Comparison of ENCODE assay signal across 8 mouse cellular contexts in genomic region chr1:172341386-172341785, GRCm38 (mm10). TPM values are rescaled to one million over a fixed set of nuclear protein-coding genes. Genes with fewer than 3 reads are reported as not detected.
DNase-seq lines count a peak whose midpoint lies in the region; ATAC-seq and TF ChIP-seq lines count a peak whose summit lies in the region.

No protein-coding gene starts in this region.

- H3K27ac ChIP-seq in gastrocnemius, adult 2 months: no peak overlapping the region
- H3K27ac ChIP-seq in spleen, adult 2 months (ENCODE audit: insufficient read depth, low read length): no peak overlapping the region
- H3K27ac ChIP-seq in limb, embryonic 15.5 days: no peak overlapping the region
- no peak overlapping the region for H3K27ac ChIP-seq in stomach, postnatal 0 days (replicated peaks)

- TF ChIP-seq CTCF in gastrocnemius, adult 2 months (IDR thresholded peaks at IDR 0.05): no peak
- TF ChIP-seq CTCF in spleen, adult 2 months (IDR thresholded peaks at IDR 0.05; ENCODE audit: extremely low read depth, insufficient read depth, insufficient read length, insufficient replicate concordance): no peak
- no peak for TF ChIP-seq CTCF in stomach, postnatal 0 days (IDR thresholded peaks at IDR 0.05; ENCODE audit: low read depth)

- H3K4me3 ChIP-seq in gastrocnemius, adult 2 months: peak overlapping the region; percentile 71
- H3K4me3 ChIP-seq in spleen, adult 2 months (ENCODE audit: extremely low read depth, insufficient read depth, insufficient read length): peak overlapping the region; percentile 28; the same call in 1 of the 2 replicates
- peak overlapping the region; percentile 38 for H3K4me3 ChIP-seq in limb, embryonic 15.5 days
- H3K4me3 ChIP-seq in stomach, postnatal 0 days (ENCODE audit: low read depth, low read length): peak overlapping the region; percentile 37

- intact Hi-C loops in gastrocnemius, adult 2 months (cut with DNase I): no loop called here

- no peak for DNase-seq in gastrocnemius, adult 2 months
- DNase-seq in gastrocnemius, adult 18-20 months (ENCODE audit: low spot score): no peak
- no peak for DNase-seq in spleen, adult 2 months (ENCODE audit: low read depth in 1 of 2, low spot score in 2 of 2)
- DNase-seq in spleen, postnatal 14 days (ENCODE audit: low spot score in 2 of 2): no peak
- no peak for DNase-seq in stomach, postnatal 0 days (ENCODE audit: low spot score)
- no peak for DNase-seq in frontal cortex, postnatal 14 days (ENCODE audit: low spot score in 2 of 2)
- DNase-seq in ovary, postnatal 36 days (ENCODE audit: low spot score): no peak

- no peaks in the 10 kb centered on the region for H3K9me3 ChIP-seq in limb, embryonic 15.5 days
- no peaks in the 10 kb centered on the region for H3K9me3 ChIP-seq in stomach, postnatal 0 days (ENCODE audit: control insufficient read depth, low read length)

- WGBS in spleen, adult 2 months: 24% methylated on average over 10 of the region's 10 CpGs
- WGBS in limb, embryonic 15.5 days: 19% methylated on average over 10 of the region's 10 CpGs
- 18% methylated on average over 8 of the region's 10 CpGs for WGBS in stomach, postnatal 0 days

- ATAC-seq in limb, embryonic 15.5 days (ENCODE audit: insufficient number of reproducible peaks, low FRiP score, low TSS enrichment, low read depth): no peak
- no peak for ATAC-seq in stomach, postnatal 0 days (ENCODE audit: low FRiP score, low TSS enrichment)

- no peaks in the 10 kb centered on the region for H3K4me1 ChIP-seq in spleen, adult 2 months (ENCODE audit: control insufficient read depth, insufficient read depth, insufficient read length)
- H3K4me1 ChIP-seq in limb, embryonic 15.5 days: peaks cover 10% of the 10 kb centered on the region
- H3K4me1 ChIP-seq in stomach, postnatal 0 days (replicated peaks; ENCODE audit: control insufficient read depth, insufficient read depth): no peaks in the 10 kb centered on the region

- H3K4me2 ChIP-seq in limb, embryonic 15.5 days: peak overlapping the region; percentile 67
- H3K4me2 ChIP-seq in stomach, postnatal 0 days (replicated peaks; ENCODE audit: low read depth): peak overlapping the region; percentile 56

- H3K9ac ChIP-seq in limb, embryonic 15.5 days: no peak overlapping the region; the same call in 1 of the 2 replicates
- no peak overlapping the region for H3K9ac ChIP-seq in stomach, postnatal 0 days (ENCODE audit: low read length)

- H3K27me3 ChIP-seq in spleen, adult 2 months (ENCODE audit: control insufficient read depth, insufficient read depth, low read length): peaks cover 9% of the 10 kb centered on the region
- H3K27me3 ChIP-seq in limb, embryonic 15.5 days: peaks cover 45% of the 10 kb centered on the region
- H3K27me3 ChIP-seq in stomach, postnatal 0 days (ENCODE audit: control insufficient read depth, insufficient read depth, low read length): no peaks in the 10 kb centered on the region; the same call in 1 of the 2 replicates

- no peak for TF ChIP-seq POLR2A in spleen, adult 2 months (IDR thresholded peaks at IDR 0.05; ENCODE audit: low read depth, low read length)

- H3K36me3 ChIP-seq in spleen, adult 2 months (ENCODE audit: control insufficient read depth, insufficient read depth, low read length): no peaks in the 10 kb centered on the region
- H3K36me3 ChIP-seq in limb, embryonic 15.5 days: no peaks in the 10 kb centered on the region
- H3K36me3 ChIP-seq in stomach, postnatal 0 days (ENCODE audit: control insufficient read depth, insufficient read depth, low read length): no peaks in the 10 kb centered on the region

- TF ChIP-seq EP300 in stomach, postnatal 0 days (optimal IDR thresholded peaks at IDR 0.05): no peak

RNA-seq across cellular contexts. Expression of gene Kcnj10, which starts 0.4 kb away (rescaled TPM):
- under 1 TPM in 1 of 2 experiments, not detected in 1; 0.06 TPM for total RNA-seq in gastrocnemius, adult 2 months (2021)
- under 1 TPM; 0.05 to 0.17 TPM for total RNA-seq in gastrocnemius, adult 18-20 months (2021)
- 6.7 and 7.3 TPM in 2 replicates for polyA plus RNA-seq in spleen, adult 2 months (2012; rRNA removed)
- 0.04 and 0.05 TPM in 2 replicates for polyA plus RNA-seq in limb, embryonic 15.5 days (2015; fragmentation: Nextera tagmentation; extraction: Ambion mirVana)
- polyA plus RNA-seq in stomach, postnatal 0 days (2015; fragmentation: Nextera tagmentation; extraction: Ambion mirVana): 0.17 and 0.25 TPM in 2 replicates

RNA-seq across cellular contexts. Expression of gene Kcnj9, which starts 12.3 kb away (rescaled TPM):
- total RNA-seq in gastrocnemius, adult 2 months (2021): not detected
- total RNA-seq in gastrocnemius, adult 18-20 months (2021): not detected
- polyA plus RNA-seq in spleen, adult 2 months (2012; rRNA removed): 2.1 and 3.9 TPM in 2 replicates
- polyA plus RNA-seq in limb, embryonic 15.5 days (2015; fragmentation: Nextera tagmentation; extraction: Ambion mirVana): 0.04 and 0.09 TPM in 2 replicates
- 0.07 TPM in 2 replicates for polyA plus RNA-seq in stomach, postnatal 0 days (2015; fragmentation: Nextera tagmentation; extraction: Ambion mirVana)

RNA-seq across cellular contexts. Expression of gene Pigm, which starts 35.0 kb away (rescaled TPM):
- 1 to 10 TPM; 3.8 to 3.9 TPM for total RNA-seq in gastrocnemius, adult 2 months (2021)
- total RNA-seq in gastrocnemius, adult 18-20 months (2021): 1 to 10 TPM; 3.0 to 3.3 TPM
- polyA plus RNA-seq in spleen, adult 2 months (2012; rRNA removed): 8.8 and 11.5 TPM in 2 replicates
- 4.9 and 5.2 TPM in 2 replicates for polyA plus RNA-seq in limb, embryonic 15.5 days (2015; fragmentation: Nextera tagmentation; extraction: Ambion mirVana)
- 3.6 and 3.8 TPM in 2 replicates for polyA plus RNA-seq in stomach, postnatal 0 days (2015; fragmentation: Nextera tagmentation; extraction: Ambion mirVana)

RNA-seq across cellular contexts. Expression of gene Atp1a2, which starts 43.5 kb away (rescaled TPM):
- 1,000 to 10,000 TPM in 1 of 2 experiments, 100 to 1,000 TPM in 1; 838 to 1,060 TPM for total RNA-seq in gastrocnemius, adult 2 months (2021)
- total RNA-seq in gastrocnemius, adult 18-20 months (2021): 1,000 to 10,000 TPM in 1 of 2 experiments, 100 to 1,000 TPM in 1; 896 to 1,049 TPM
- polyA plus RNA-seq in spleen, adult 2 months (2012; rRNA removed): 3.1 and 3.9 TPM in 2 replicates
- polyA plus RNA-seq in limb, embryonic 15.5 days (2015; fragmentation: Nextera tagmentation; extraction: Ambion mirVana): 5.0 and 8.4 TPM in 2 replicates
- polyA plus RNA-seq in stomach, postnatal 0 days (2015; fragmentation: Nextera tagmentation; extraction: Ambion mirVana): 3.1 and 4.1 TPM in 2 replicates
